Mouse (Mus musculus) ES-Bruce4 (cell line): ENCODE measurements at regions not wholly inside any gene's neighbourhood (a gene's known extent, or its start where the extent isn't known, plus 50 kb on each side); places are given as distances from the start of the nearest gene placed in this dataset.

Experiments used
- CTCF ChIP-seq: IDR thresholded peaks from one replicate; pipeline ENCODE4 v1.8.1; 2011; ENCODE audit warnings: low read depth, low read length
- EP300 ChIP-seq: IDR thresholded peaks from 2 replicates; pipeline ENCODE4 v1.6.1; 2011; ENCODE audit warnings: low read depth, low read length; ENCODE audit not compliant: insufficient read depth

GRCm38 (mm10) chr12:9266221-9266620 is 236.4 kb downstream of the Ttc32 start:
- TF ChIP-seq CTCF, result no peak
- TF ChIP-seq EP300, result no peak
